Mouse (Mus musculus) mouse embryonic stem cell (cell line): ENCODE data around the gene Slc44a5.
"Not testable (repeated sequence)": the region's sequence is repeated elsewhere in the genome, so short reads cannot be mapped to it uniquely, and the experiment has no call there.

Source experiments
- in situ Hi-C, 2 experiments: fragments of 300-500 bp; cut with MboI; formaldehyde crosslinking; loops; 1 replicate in 1 of 2; 3 replicates in 1 of 2; pipeline ENCODE4 v1.14.3; 2019 to 2020; ENCODE audit warnings: low sequenced_read_pairs in 2 of 2, low pct_unique_long_range_greater_than_20kb in 1 of 2, mixed read lengths in 1 of 2; ENCODE audit not compliant: unreplicated experiment in 1 of 2

The Slc44a5 gene

GRCm38 (mm10) chr3:153961632-153962389 lies 11.4 kb upstream of the Slc44a5 start:
- in situ Hi-C loops, result loop anchor here (10.0 to 25.0 kb wide), 2 partner anchors 263 to 600 kb away; no protein-coding TSS in a partner anchor

- in situ Hi-C loops, result loop anchor here (10.0 to 25.0 kb wide), 2 partner anchors 257 to 595 kb away; no protein-coding TSS in a partner anchor
These were observed 5.8 kb upstream of the Slc44a5 start for GRCm38 (mm10) chr3:153967447-153967846.

- in situ Hi-C loops, result loop anchor here (10.0 to 25.0 kb wide), 2 partner anchors 256 to 594 kb away; no protein-coding TSS in a partner anchor
These were observed 4.7 kb upstream of the Slc44a5 start for GRCm38 (mm10) chr3:153968549-153968948.

- in situ Hi-C loops, result loop anchor here (10.0 to 25.0 kb wide), 2 partner anchors 255 to 593 kb away; no protein-coding TSS in a partner anchor
These were observed 3.8 kb upstream of the Slc44a5 start for GRCm38 (mm10) chr3:153969451-153969850.

GRCm38 (mm10) chr3:153973949-153974760 lies 919 bp downstream of the Slc44a5 start:
- in situ Hi-C loops, result loop anchor here (25.0 kb wide), 1 partner anchor 588 kb away; no protein-coding TSS in a partner anchor

- in situ Hi-C loops, result no loop called here
These were observed 1.8 kb downstream of the Slc44a5 start for GRCm38 (mm10) chr3:153975060-153975459.

- in situ Hi-C loops, result no loop called here
These were observed 2.6 kb downstream of the Slc44a5 start for GRCm38 (mm10) chr3:153975791-153976190.

GRCm38 (mm10) chr3:153980611-153981010 lies 7.4 kb downstream of the Slc44a5 start:
- in situ Hi-C loops, result loop anchor here in 1 of 2 experiments (10.0 kb wide), 1 partner anchor 244 kb away; no protein-coding TSS in a partner anchor

GRCm38 (mm10) chr3:153984428-153985340 lies 11.4 kb downstream of the Slc44a5 start:
- in situ Hi-C loops, result loop anchor here in 1 of 2 experiments (10.0 kb wide), 1 partner anchor 240 kb away; no protein-coding TSS in a partner anchor

GRCm38 (mm10) chr3:153999797-154000528 lies 26.7 kb downstream of the Slc44a5 start:
- in situ Hi-C loops, result no loop called here

GRCm38 (mm10) chr3:154001348-154001747 lies 28.1 kb downstream of the Slc44a5 start:
- in situ Hi-C loops, result no loop called here

- in situ Hi-C loops, result no loop called here
These were observed 73.6 kb downstream of the Slc44a5 start for GRCm38 (mm10) chr3:154046876-154047275.

GRCm38 (mm10) chr3:154053331-154053730 lies 80.1 kb downstream of the Slc44a5 start:
- in situ Hi-C loops, result no loop called here

- in situ Hi-C loops, result no loop called here
These were observed 84.2 kb downstream of the Slc44a5 start for GRCm38 (mm10) chr3:154057464-154057863.

GRCm38 (mm10) chr3:154058200-154058599 lies 85.0 kb downstream of the Slc44a5 start:
- in situ Hi-C loops, result no loop called here

- in situ Hi-C loops, result not testable (repeated sequence)
These were observed 98.8 kb downstream of the Slc44a5 start for GRCm38 (mm10) chr3:154071989-154072388.

GRCm38 (mm10) chr3:154075749-154076148 lies 102.5 kb downstream of the Slc44a5 start:
- in situ Hi-C loops, result no loop called here
